Mouse (Mus musculus) erythroblast, embryonic 14.5 days (primary cell): Measurements from ENCODE around the gene Abcg4.

Experiments
- GATA1 ChIP-seq: IDR thresholded peaks from 2 replicates; pipeline ENCODE4 v1.6.1; 2012; ENCODE audit warnings: low read length, inconsistent platforms, mixed read lengths
- TAL1 ChIP-seq: IDR thresholded peaks from 3 replicates; pipeline ENCODE4 v1.6.1; 2012; ENCODE audit warnings: low read length, inconsistent platforms, mixed read lengths

GRCm38 (mm10) chr9:44241418-44241817, 47.0 kb downstream of the Abcg4 start:
- TF ChIP-seq TAL1 = no peak
- no peak for TF ChIP-seq GATA1
